19 mouse cellular contexts compared by ENCODE assay signal in genomic region chr7:132162254-132162653, GRCm38 (mm10). TPM values are rescaled to one million over a fixed set of nuclear protein-coding genes. Genes with fewer than 3 reads are reported as not detected.
DNase-seq lines count a peak whose midpoint lies in the region; ATAC-seq lines count a peak whose summit lies in the region.
"Had no signal": no experiment of that assay in that cellular context is flagged by ENCODE, and none has a peak within 500 bp of the region (broad histone marks: within the 10 kb centered on the region; RNA-seq: fewer than 3 reads in every experiment).

No protein-coding gene starts in this region.

- H3K36me3 ChIP-seq in forebrain, embryonic 14.5 days (ENCODE audit: control insufficient read depth, insufficient read depth, low read length) = no peaks in the 10 kb centered on the region
- no peaks in the 10 kb centered on the region for H3K36me3 ChIP-seq in forebrain, embryonic 10.5 days (replicated peaks)
- no peaks in the 10 kb centered on the region for H3K36me3 ChIP-seq in midbrain, embryonic 13.5 days
- H3K36me3 ChIP-seq in midbrain, embryonic 11.5 days (ENCODE audit: control insufficient read depth, insufficient read depth, low read length) = no peaks in the 10 kb centered on the region
- H3K36me3 ChIP-seq in hindbrain, embryonic 16.5 days (ENCODE audit: control insufficient read depth, insufficient read depth, low read length) = no peaks in the 10 kb centered on the region
- no peaks in the 10 kb centered on the region for H3K36me3 ChIP-seq in neural tube, embryonic 15.5 days
- H3K36me3 ChIP-seq: heart, embryonic 13.5 days; liver, embryonic 13.5 days had no signal

- H3K9me3 ChIP-seq in forebrain, embryonic 14.5 days (replicated peaks; ENCODE audit: control insufficient read depth, low read length) = no peaks in the 10 kb centered on the region
- no peaks in the 10 kb centered on the region for H3K9me3 ChIP-seq in forebrain, embryonic 10.5 days
- H3K9me3 ChIP-seq in midbrain, embryonic 13.5 days = no peaks in the 10 kb centered on the region
- no peaks in the 10 kb centered on the region for H3K9me3 ChIP-seq in midbrain, embryonic 11.5 days (ENCODE audit: control insufficient read depth, low read length)
- H3K9me3 ChIP-seq in hindbrain, embryonic 16.5 days (ENCODE audit: control insufficient read depth, low read length) = no peaks in the 10 kb centered on the region
- no peaks in the 10 kb centered on the region for H3K9me3 ChIP-seq in neural tube, embryonic 15.5 days (replicated peaks)
- H3K9me3 ChIP-seq: heart, embryonic 13.5 days; liver, embryonic 13.5 days had no signal

- H3K27ac ChIP-seq in forebrain, embryonic 14.5 days (ENCODE audit: low read depth, low read length) = no peak overlapping the region
- H3K27ac ChIP-seq in forebrain, embryonic 10.5 days = no peak overlapping the region
- 0 out of 2 replicates have a peak overlapping the region, but pooled peaks have one; percentile 12 for H3K27ac ChIP-seq in midbrain, embryonic 13.5 days
- no peak overlapping the region for H3K27ac ChIP-seq in midbrain, embryonic 11.5 days (ENCODE audit: low read depth, low read length)
- no peak overlapping the region for H3K27ac ChIP-seq in hindbrain, embryonic 16.5 days (ENCODE audit: low read depth, low read length)
- H3K27ac ChIP-seq in neural tube, embryonic 15.5 days (replicated peaks) = peak overlapping the region; percentile 56
- H3K27ac ChIP-seq: heart, adult 2 months; heart, embryonic 13.5 days; liver, embryonic 13.5 days had no signal

- no peaks in the 10 kb centered on the region for H3K27me3 ChIP-seq in forebrain, embryonic 14.5 days (replicated peaks; ENCODE audit: control insufficient read depth, insufficient read depth, low read length)
- 0 out of 2 replicates have a peak, but pooled peaks cover 4% of the 10 kb centered on the region for H3K27me3 ChIP-seq in forebrain, embryonic 10.5 days (ENCODE audit: poor library complexity, severe bottlenecking)
- no peaks in the 10 kb centered on the region for H3K27me3 ChIP-seq in midbrain, embryonic 13.5 days
- no peaks in the 10 kb centered on the region for H3K27me3 ChIP-seq in midbrain, embryonic 11.5 days (ENCODE audit: control insufficient read depth, insufficient read depth, low read length)
- H3K27me3 ChIP-seq in hindbrain, embryonic 16.5 days (replicated peaks; ENCODE audit: control insufficient read depth, insufficient read depth, low read length) = no peaks in the 10 kb centered on the region; the same call in 1 of the 2 replicates
- H3K27me3 ChIP-seq in neural tube, embryonic 15.5 days (replicated peaks) = no peaks in the 10 kb centered on the region
- H3K27me3 ChIP-seq: liver, embryonic 13.5 days had no signal

- DNase-seq in forebrain, embryonic 14.5 days (ENCODE audit: low spot score) = peak; percentile 51
- no peak for DNase-seq in forebrain, embryonic 10.5 days (ENCODE audit: extremely low spot score, low spot score)
- no peak for DNase-seq in midbrain, embryonic 11.5 days (ENCODE audit: low spot score, missing footprints)
- no peak for DNase-seq in left cerebral cortex, adult 11 months (ENCODE audit: low spot score)
- DNase-seq: adrenal gland, postnatal 25 days; cerebellum, adult 9-10 months; gastrocnemius, postnatal 14 days; heart, adult 2 months; heart, postnatal 14 days; kidney, postnatal 25 days; liver, embryonic 13.5 days; lung, embryonic 14.5 days; thymus, adult 18-20 months; thymus, postnatal 4 days had no signal

- no peak; the same call in 1 of the 2 replicates for ATAC-seq in forebrain, embryonic 14.5 days
- peak; percentile 82 for ATAC-seq in midbrain, embryonic 13.5 days
- ATAC-seq in midbrain, embryonic 11.5 days (ENCODE audit: low FRiP score) = no peak
- peak; percentile 34; the same call in 1 of the 2 replicates for ATAC-seq in hindbrain, embryonic 16.5 days
- no peak for ATAC-seq in neural tube, embryonic 15.5 days (ENCODE audit: low FRiP score)
- ATAC-seq: intestine, postnatal 0 days had no signal

- no peak overlapping the region for H3K9ac ChIP-seq in forebrain, embryonic 14.5 days (ENCODE audit: low read length)
- H3K9ac ChIP-seq in midbrain, embryonic 13.5 days (replicated peaks) = no peak overlapping the region
- H3K9ac ChIP-seq in midbrain, embryonic 11.5 days (ENCODE audit: low read length) = no peak overlapping the region
- H3K9ac ChIP-seq in hindbrain, embryonic 16.5 days (ENCODE audit: low read depth, low read length) = no peak overlapping the region
- no peak overlapping the region for H3K9ac ChIP-seq in neural tube, embryonic 15.5 days (replicated peaks)
- H3K9ac ChIP-seq: heart, embryonic 13.5 days; liver, embryonic 13.5 days; lung, embryonic 14.5 days had no signal

- 59% methylated on average over 3 of the region's 3 CpGs for WGBS in forebrain, embryonic 14.5 days
- 89% methylated on average over 3 of the region's 3 CpGs for WGBS in forebrain, embryonic 10.5 days
- WGBS in midbrain, embryonic 13.5 days = 68% methylated on average over 3 of the region's 3 CpGs
- 89% methylated on average over 3 of the region's 3 CpGs for WGBS in midbrain, embryonic 11.5 days
- WGBS in hindbrain, embryonic 16.5 days = 55% methylated on average over 3 of the region's 3 CpGs
- WGBS in neural tube, embryonic 15.5 days = 43% methylated on average over 3 of the region's 3 CpGs

- H3K4me2 ChIP-seq in forebrain, embryonic 14.5 days (ENCODE audit: low read length) = no peak overlapping the region
- no peak overlapping the region for H3K4me2 ChIP-seq in midbrain, embryonic 13.5 days (replicated peaks)
- no peak overlapping the region for H3K4me2 ChIP-seq in midbrain, embryonic 11.5 days
- H3K4me2 ChIP-seq in hindbrain, embryonic 16.5 days (ENCODE audit: low read length) = no peak overlapping the region
- no peak overlapping the region for H3K4me2 ChIP-seq in neural tube, embryonic 15.5 days
- H3K4me2 ChIP-seq: heart, embryonic 13.5 days; liver, embryonic 13.5 days; lung, embryonic 14.5 days had no signal

- H3K4me3 ChIP-seq in forebrain, embryonic 14.5 days (ENCODE audit: low read depth, low read length) = no peak overlapping the region
- no peak overlapping the region for H3K4me3 ChIP-seq in forebrain, embryonic 10.5 days
- no peak overlapping the region for H3K4me3 ChIP-seq in midbrain, embryonic 13.5 days (replicated peaks)
- H3K4me3 ChIP-seq in midbrain, embryonic 11.5 days (ENCODE audit: low read depth, low read length) = no peak overlapping the region
- H3K4me3 ChIP-seq in hindbrain, embryonic 16.5 days (ENCODE audit: low read length) = no peak overlapping the region
- no peak overlapping the region for H3K4me3 ChIP-seq in neural tube, embryonic 15.5 days (replicated peaks)
- H3K4me3 ChIP-seq: heart, adult 2 months; heart, embryonic 13.5 days; liver, embryonic 13.5 days had no signal

- peaks cover 4% of the 10 kb centered on the region; the same call in 1 of the 2 replicates for H3K4me1 ChIP-seq in forebrain, embryonic 14.5 days (ENCODE audit: control insufficient read depth, insufficient read depth, low read length)
- peaks cover 7% of the 10 kb centered on the region for H3K4me1 ChIP-seq in forebrain, embryonic 10.5 days
- peaks cover 11% of the 10 kb centered on the region for H3K4me1 ChIP-seq in midbrain, embryonic 13.5 days (replicated peaks)
- H3K4me1 ChIP-seq in midbrain, embryonic 11.5 days (ENCODE audit: control insufficient read depth, insufficient read depth, low read length) = no peaks in the 10 kb centered on the region
- peaks cover 3% of the 10 kb centered on the region for H3K4me1 ChIP-seq in hindbrain, embryonic 16.5 days (ENCODE audit: control insufficient read depth, insufficient read depth, low read depth, low read length)
- peaks cover 3% of the 10 kb centered on the region; the same call in 1 of the 2 replicates for H3K4me1 ChIP-seq in neural tube, embryonic 15.5 days
- H3K4me1 ChIP-seq: heart, embryonic 13.5 days; liver, embryonic 13.5 days had no signal

RNA-seq across cellular contexts. Expression of gene Cpxm2, which starts 7.7 kb away (rescaled TPM):
- polyA plus RNA-seq in forebrain, embryonic 14.5 days (2014; fragmentation: Nextera tagmentation; extraction: Ambion mirVana) = 1.2 and 1.6 TPM in 2 replicates
- 0.32 and 0.36 TPM in 2 replicates for polyA plus RNA-seq in forebrain, embryonic 10.5 days (2016; fragmentation: Nextera tagmentation; extraction: Ambion mirVana)
- 0.54 and 0.75 TPM in 2 replicates for polyA plus RNA-seq in midbrain, embryonic 13.5 days (2015; fragmentation: Nextera tagmentation; extraction: Ambion mirVana)
- polyA plus RNA-seq in midbrain, embryonic 11.5 days (2014; fragmentation: Nextera tagmentation; extraction: Ambion mirVana) = 0.72 and 1.3 TPM in 2 replicates
- polyA plus RNA-seq in hindbrain, embryonic 16.5 days (2015; fragmentation: Nextera tagmentation; extraction: Ambion mirVana) = 1.7 and 2.2 TPM in 2 replicates
- 1.3 and 1.4 TPM in 2 replicates for polyA plus RNA-seq in neural tube, embryonic 15.5 days (2015; fragmentation: Nextera tagmentation; extraction: Ambion mirVana)

Comparison
In these comparisons a context has a peak if more than half of its experiments do, and no peak if none do; other contexts are left out.
1. ATAC-seq: peak in midbrain, embryonic 13.5 days (single experiment) and hindbrain, embryonic 16.5 days (single experiment); none in forebrain, embryonic 14.5 days (single experiment), midbrain, embryonic 11.5 days (single experiment) and neural tube, embryonic 15.5 days (single experiment).
2. H3K27ac ChIP-seq: peak in midbrain, embryonic 13.5 days (single experiment) and neural tube, embryonic 15.5 days (single experiment); none in forebrain, embryonic 14.5 days (single experiment), forebrain, embryonic 10.5 days (single experiment), midbrain, embryonic 11.5 days (single experiment) and hindbrain, embryonic 16.5 days (single experiment).